Mouse (Mus musculus) midbrain, embryonic 11.5 days (tissue): Measurements from ENCODE around the gene 1700003F12Rik. TPM values are rescaled to one million over a fixed set of nuclear protein-coding genes. Genes with fewer than 3 reads are reported as not detected.

ENCODE experiments used
- ATAC-seq: fragments of 200-750 bp; cut with Nextera tagmentation; 2 replicates; pipeline ENCODE4 v1.8.0; 2017; ENCODE audit warnings: moderate TSS enrichment, moderate library complexity; ENCODE audit not compliant: low FRiP score
- DNase-seq: peaks from one replicate; pipeline ENCODE4 v3.0.0; 2015; ENCODE audit warnings: low spot score; ENCODE audit errors: missing footprints
- H3K27ac ChIP-seq: fragments of 300-500 bp; sonication (generic); 2 replicates; pipeline ENCODE4 v1.5.1; 2014; ENCODE audit warnings: low read depth, low read length
- H3K27me3 ChIP-seq: fragments of 300-500 bp; sonication (generic); 2 replicates; pipeline ENCODE4 v1.6.1; 2014; ENCODE audit warnings: mild to moderate bottlenecking, low read length, moderate library complexity, mixed read lengths; ENCODE audit not compliant: control insufficient read depth, insufficient read depth
- H3K36me3 ChIP-seq: fragments of 300-500 bp; sonication (generic); 2 replicates; pipeline ENCODE4 v1.6.1; 2014; ENCODE audit warnings: mild to moderate bottlenecking, low read length, moderate library complexity, mixed read lengths; ENCODE audit not compliant: control insufficient read depth, insufficient read depth
- H3K4me1 ChIP-seq: fragments of 300-500 bp; sonication (generic); 2 replicates; pipeline ENCODE4 v1.6.1; 2014; ENCODE audit warnings: low read length; ENCODE audit not compliant: control insufficient read depth, insufficient read depth
- H3K4me2 ChIP-seq: fragments of 300-500 bp; sonication (generic); 2 replicates; pipeline ENCODE4 v1.6.1; 2014; ENCODE audit warnings: mild to moderate bottlenecking, moderate library complexity
- H3K4me3 ChIP-seq: fragments of 300-500 bp; sonication (generic); 2 replicates; pipeline ENCODE4 v1.5.1; 2014; ENCODE audit warnings: low read depth, low read length
- H3K9ac ChIP-seq: fragments of 300-500 bp; sonication (generic); 2 replicates; pipeline ENCODE4 v1.6.1; 2014; ENCODE audit warnings: low read length
- H3K9me3 ChIP-seq: fragments of 300-500 bp; sonication (generic); 2 replicates; pipeline ENCODE4 v1.6.1; 2016; ENCODE audit warnings: low read length; ENCODE audit not compliant: control insufficient read depth
- WGBS: fragments of 180-500 bp; shearing (Covaris S2); extraction: QIAGEN DNeasy Blood & Tissue Kit; methylation state at CpG from one replicate; pipeline ENCODE4 v1.1.7; 2014; 5-methylcytosine and 5-hydroxymethylcytosine counted together
- polyA plus RNA-seq: library from polyadenylated mRNA; unstranded; fragments of >200 nt; fragmentation: Nextera tagmentation; extraction: Ambion mirVana; gene quantifications from 2 replicates; pipeline ENCODE4 v1.2.1, GENCODE M21; 2014

Gene 1700003F12Rik
- polyA plus RNA-seq, 1 experiment from 2014 or later, result 2.6 TPM

- H3K9ac ChIP-seq, result no peak overlapping the region
- no peak for ATAC-seq
- no peak overlapping the region for H3K27ac ChIP-seq
- peak; percentile 95 for DNase-seq
- no peak overlapping the region for H3K4me3 ChIP-seq
- H3K36me3 ChIP-seq, result peaks cover 3% of the 10 kb centered on the region; the same call in 1 of the 2 replicates
- no peaks in the 10 kb centered on the region for H3K9me3 ChIP-seq
- H3K4me2 ChIP-seq, result no peak overlapping the region
- 84% methylated on average over 3 of the region's 3 CpGs for WGBS
- no peaks in the 10 kb centered on the region for H3K4me1 ChIP-seq
- H3K27me3 ChIP-seq, result no peaks in the 10 kb centered on the region
Measured at GRCm38 (mm10) chr2:154539720-154540119, 7.2 kb upstream of the 1700003F12Rik start.

GRCm38 (mm10) chr2:154541630-154542029 is 5.3 kb upstream of the 1700003F12Rik start:
- H3K4me2 ChIP-seq, result no peak overlapping the region
- no peaks in the 10 kb centered on the region for H3K9me3 ChIP-seq
- no peaks in the 10 kb centered on the region for H3K4me1 ChIP-seq
- no peaks in the 10 kb centered on the region for H3K27me3 ChIP-seq
- no peak overlapping the region for H3K27ac ChIP-seq
- DNase-seq (no peak), ATAC-seq (no peak)
- no peak overlapping the region for H3K4me3 ChIP-seq
- no peaks in the 10 kb centered on the region for H3K36me3 ChIP-seq
- WGBS, result 81% methylated on average over 2 of the region's 2 CpGs
- H3K9ac ChIP-seq, result no peak overlapping the region

DNA sequence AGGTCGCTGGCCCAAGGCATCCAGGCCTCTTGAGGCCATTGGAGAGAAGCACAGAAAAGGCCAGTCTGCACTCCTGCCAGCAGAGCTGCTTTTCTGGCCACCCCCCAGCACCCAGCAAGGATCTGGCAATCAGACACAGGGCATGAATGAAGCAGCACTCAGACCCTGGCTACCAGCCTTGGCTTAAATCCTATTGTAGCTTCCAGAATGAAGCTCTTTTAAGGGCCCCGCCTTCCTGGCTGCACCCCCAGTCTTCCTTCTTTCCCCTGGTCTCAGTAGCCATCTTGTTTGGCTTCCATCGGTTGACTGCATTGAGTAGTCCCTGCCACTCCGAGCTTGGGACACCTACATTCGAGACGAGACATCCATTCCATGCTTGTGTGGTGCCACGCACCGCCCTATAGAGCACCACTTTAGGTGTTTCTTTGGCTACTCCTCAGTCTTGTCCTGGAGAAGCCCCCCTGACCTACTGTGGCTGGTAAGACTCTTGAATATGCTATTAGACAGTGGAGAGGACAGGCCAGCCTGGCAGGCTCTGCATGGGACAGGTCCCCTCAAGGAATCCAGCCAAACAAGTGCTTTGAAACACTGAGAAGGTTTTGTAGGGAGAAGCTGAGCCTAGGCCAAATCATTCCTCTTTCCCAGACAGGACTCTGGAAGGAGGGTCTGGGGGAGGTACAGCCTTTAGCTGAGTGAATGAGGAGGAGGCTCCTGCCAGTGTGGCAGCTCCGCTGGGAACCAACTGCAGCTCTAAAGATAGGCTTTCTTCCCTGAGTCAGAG is 3.1 kb upstream of the 1700003F12Rik start:
- WGBS, result 88% methylated on average over 9 of the region's 9 CpGs
- Histone ChIP-seq H3K27ac (no peak overlapping the region), H3K27me3 (no peaks in the 10 kb centered on the region), H3K4me1 (0 out of 2 replicates have a peak, but pooled peaks cover 2% of the 10 kb centered on the region), H3K4me2 (no peak overlapping the region), H3K9ac (no peak overlapping the region), H3K36me3 (no peaks in the 10 kb centered on the region), H3K9me3 (no peaks in the 10 kb centered on the region), H3K4me3 (no peak overlapping the region)
- no peak for DNase-seq
- ATAC-seq, result no peak

DNA sequence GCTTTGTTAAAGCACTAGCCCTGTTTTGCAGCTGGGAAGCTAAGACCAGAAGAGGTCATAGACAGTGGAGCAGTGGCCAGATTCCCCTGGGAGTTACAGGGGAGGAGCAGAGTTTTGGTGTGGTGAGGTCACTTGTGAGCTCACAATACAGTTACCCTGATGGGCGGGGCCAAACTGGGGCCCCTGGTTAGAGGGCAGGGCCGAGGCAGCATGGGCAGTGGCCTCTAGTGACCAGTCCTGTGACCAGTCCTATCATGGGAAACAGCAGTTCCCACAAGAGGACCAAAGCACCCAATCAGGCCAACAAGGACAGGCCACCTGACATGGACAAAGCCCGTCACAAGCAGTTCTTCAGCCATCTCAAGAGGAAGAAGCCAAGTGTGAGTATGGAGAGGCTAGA is 1.8 kb downstream of the 1700003F12Rik start:
- H3K27me3 ChIP-seq, result peaks cover 20% of the 10 kb centered on the region
- no peak overlapping the region for H3K9ac ChIP-seq
- H3K4me3 ChIP-seq, result no peak overlapping the region
- H3K4me2 ChIP-seq, result no peak overlapping the region
- ATAC-seq (peak; percentile 8; the same call in 1 of the 2 replicates), DNase-seq (no peak)
- H3K27ac ChIP-seq, result no peak overlapping the region
- WGBS, result 40% methylated on average over 3 of the region's 3 CpGs
- H3K4me1 ChIP-seq, result peaks cover 15% of the 10 kb centered on the region
- peaks cover 3% of the 10 kb centered on the region; the same call in 1 of the 2 replicates for H3K36me3 ChIP-seq
- H3K9me3 ChIP-seq, result no peaks in the 10 kb centered on the region

GRCm38 (mm10) chr2:154549127-154549885 is 2.4 kb downstream of the 1700003F12Rik start:
- peak; percentile 93 for DNase-seq
- ATAC-seq, result peak; percentile 86
- 2% methylated on average over 48 of the region's 48 CpGs for WGBS
- Histone ChIP-seq H3K9ac (peak overlapping the region; percentile 57), H3K4me1 (peaks cover 15% of the 10 kb centered on the region), H3K36me3 (peaks cover 3% of the 10 kb centered on the region; the same call in 1 of the 2 replicates), H3K27me3 (peaks cover 20% of the 10 kb centered on the region), H3K27ac (no peak overlapping the region), H3K4me3 (peak overlapping the region; percentile 32), H3K9me3 (no peaks in the 10 kb centered on the region), H3K4me2 (peak overlapping the region; percentile 75)

GRCm38 (mm10) chr2:154549886-154550189 is 3.0 kb downstream of the 1700003F12Rik start:
- no peak overlapping the region for H3K27ac ChIP-seq
- peaks cover 15% of the 10 kb centered on the region for H3K4me1 ChIP-seq
- peak overlapping the region; percentile 32; the same call in 1 of the 2 replicates for H3K4me3 ChIP-seq
- peak overlapping the region; percentile 75 for H3K4me2 ChIP-seq
- H3K9me3 ChIP-seq, result no peaks in the 10 kb centered on the region
- DNase-seq (no peak), ATAC-seq (no peak)
- 17% methylated on average over 20 of the region's 20 CpGs for WGBS
- no peak overlapping the region for H3K9ac ChIP-seq
- H3K36me3 ChIP-seq, result peaks cover 3% of the 10 kb centered on the region; the same call in 1 of the 2 replicates
- peaks cover 20% of the 10 kb centered on the region for H3K27me3 ChIP-seq

DNA sequence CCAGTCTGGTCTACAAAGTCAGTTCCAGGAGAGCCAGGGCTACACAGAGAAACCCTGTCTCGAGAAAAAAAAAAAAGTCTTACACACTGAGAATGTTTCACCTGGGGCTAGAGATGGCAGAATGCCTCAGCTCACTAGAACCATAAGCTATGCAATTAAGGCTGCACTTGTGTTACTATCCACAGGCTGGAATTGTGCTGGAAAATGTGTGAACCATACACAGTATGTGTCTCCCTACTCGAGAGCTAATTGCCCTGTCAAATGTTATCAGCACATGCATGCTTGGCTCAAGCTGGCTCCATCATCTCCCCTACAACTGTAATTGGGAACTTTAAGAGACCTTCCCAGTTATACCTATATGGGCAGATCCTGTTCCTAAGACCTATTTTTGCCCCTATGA is 4.1 kb downstream of the 1700003F12Rik start:
- Histone ChIP-seq H3K27ac (no peak overlapping the region), H3K27me3 (peaks cover 20% of the 10 kb centered on the region), H3K9me3 (no peaks in the 10 kb centered on the region), H3K36me3 (peaks cover 3% of the 10 kb centered on the region; the same call in 1 of the 2 replicates), H3K9ac (no peak overlapping the region), H3K4me3 (no peak overlapping the region), H3K4me2 (no peak overlapping the region), H3K4me1 (peaks cover 15% of the 10 kb centered on the region)
- DNase-seq, result no peak
- 82% methylated on average over 2 of the region's 2 CpGs for WGBS
- ATAC-seq, result no peak

GRCm38 (mm10) chr2:154551476-154551875 is 4.6 kb downstream of the 1700003F12Rik start, which contains the start of gene Actl10:
TSS of gene Actl10 (plus strand) at chr2:154551776.
- ATAC-seq, result no peak
- peaks cover 20% of the 10 kb centered on the region for H3K27me3 ChIP-seq
- no peaks in the 10 kb centered on the region for H3K9me3 ChIP-seq
- H3K4me2 ChIP-seq, result peak within 1 kb of the TSS; percentile 22; the same call in 1 of the 2 replicates
- no peak within 1 kb of the TSS for H3K4me3 ChIP-seq
- no peak within 1 kb of the TSS for H3K27ac ChIP-seq
- peaks cover 15% of the 10 kb centered on the region for H3K4me1 ChIP-seq
- peaks cover 3% of the 10 kb centered on the region; the same call in 1 of the 2 replicates for H3K36me3 ChIP-seq
- WGBS, result 83% methylated on average over 4 of the region's 4 CpGs
- no peak for DNase-seq
- H3K9ac ChIP-seq, result 0 out of 2 replicates have a peak within 1 kb of the TSS, but pooled peaks have one; percentile 14
